Mouse (Mus musculus): ENCODE data around the gene Grwd1. TPM values are rescaled to one million over a fixed set of nuclear protein-coding genes. Genes with fewer than 3 reads are reported as not detected.

The Grwd1 gene
- polyA plus RNA-seq, 1 experiment from 2014 or later = 62.7 TPM

DNA sequence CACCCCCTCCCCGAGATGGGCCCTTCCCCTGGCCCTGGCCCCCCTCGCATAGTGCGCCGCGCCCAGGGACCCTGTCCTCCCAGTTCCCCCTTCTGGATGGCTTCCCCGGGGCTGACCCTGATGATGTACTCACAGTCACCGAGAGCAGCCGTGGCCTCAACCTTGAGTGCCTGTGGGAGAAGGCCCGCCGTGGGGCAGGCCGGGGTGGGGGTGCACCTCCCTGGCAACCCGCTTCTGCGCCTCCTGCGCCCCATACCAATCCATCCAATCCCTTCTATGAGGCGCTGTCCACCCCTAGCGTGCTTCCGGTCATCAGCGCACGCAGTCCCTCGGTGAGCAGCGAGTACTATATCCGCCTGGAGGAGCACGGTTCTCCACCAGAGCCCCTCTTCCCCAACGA lies 37.5 kb downstream of the Grwd1 start:
- Histone ChIP-seq H3K27me3 (ENCODE audit: control insufficient read depth, insufficient read depth, low read length) (peaks cover 8% of the 10 kb centered on the region; the same call in 1 of the 2 replicates), H3K27ac (ENCODE audit: low read length) (no peak overlapping the region), H3K4me1 (ENCODE audit: control insufficient read depth, insufficient read depth, low read length) (peaks cover 8% of the 10 kb centered on the region; the same call in 1 of the 2 replicates), H3K4me3 (ENCODE audit: low read depth, low read length) (no peak overlapping the region), H3K4me2 (replicated peaks; ENCODE audit: low read depth, low read length) (no peak overlapping the region), H3K9me3 (ENCODE audit: control insufficient read depth, low read depth, low read length) (no peaks in the 10 kb centered on the region), H3K9ac (replicated peaks; ENCODE audit: low read depth, low read length) (no peak overlapping the region), H3K36me3 (ENCODE audit: control insufficient read depth, insufficient read depth, low read length) (peaks cover 12% of the 10 kb centered on the region)
- WGBS = 90% methylated on average over 24 of the region's 24 CpGs
- ATAC-seq (ENCODE audit: insufficient number of reproducible peaks, insufficient read depth, low FRiP score, low read depth) = no peak

DNA sequence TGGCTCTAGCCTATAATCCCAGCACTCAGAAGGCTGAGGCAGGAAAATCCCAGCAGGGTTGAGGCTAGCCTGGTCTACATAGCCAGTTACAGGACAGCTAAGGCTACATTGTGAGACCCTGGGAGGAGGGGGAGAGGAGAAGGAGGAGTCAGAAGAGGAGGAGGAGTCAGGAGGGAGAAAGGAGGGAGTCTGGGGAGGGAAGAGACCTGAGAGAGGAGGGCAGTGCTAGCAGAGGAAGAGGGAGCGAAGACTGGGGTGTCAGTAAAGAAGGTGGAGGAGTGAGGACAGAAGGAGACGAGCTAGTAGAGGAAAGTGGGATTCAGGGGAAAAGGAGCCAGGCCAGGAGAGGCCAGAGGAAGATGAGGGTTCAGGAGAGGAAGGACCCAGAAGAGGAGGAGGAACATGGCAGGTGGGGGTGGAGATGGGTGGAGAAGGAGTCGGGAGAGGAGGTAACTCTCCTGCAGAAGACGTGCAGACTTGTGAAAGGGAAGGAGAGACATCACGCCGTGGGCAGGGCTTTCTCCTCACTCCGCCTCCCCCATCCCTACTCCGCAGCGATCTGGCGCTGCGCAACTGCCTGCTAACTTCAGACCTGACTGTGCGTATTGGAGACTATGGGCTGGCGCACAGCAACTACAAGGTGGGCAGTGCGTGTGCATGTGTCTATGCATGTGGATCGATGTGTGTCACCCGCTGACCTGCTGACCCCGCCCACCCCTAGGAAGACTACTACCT lies 38.8 kb downstream of the Grwd1 start:
- H3K4me2 ChIP-seq (replicated peaks; ENCODE audit: low read depth, low read length) = no peak overlapping the region
- no peak overlapping the region for H3K9ac ChIP-seq (replicated peaks; ENCODE audit: low read depth, low read length)
- H3K4me3 ChIP-seq (ENCODE audit: low read depth, low read length) = no peak overlapping the region
- WGBS = 73% methylated on average over 17 of the region's 17 CpGs
- ATAC-seq (ENCODE audit: insufficient number of reproducible peaks, insufficient read depth, low FRiP score, low read depth) = no peak
- no peaks in the 10 kb centered on the region for H3K9me3 ChIP-seq (ENCODE audit: control insufficient read depth, low read depth, low read length)
- no peaks in the 10 kb centered on the region; the same call in 1 of the 2 replicates for H3K27me3 ChIP-seq (ENCODE audit: control insufficient read depth, insufficient read depth, low read length)
- no peak overlapping the region for H3K27ac ChIP-seq (ENCODE audit: low read length)
- H3K36me3 ChIP-seq (ENCODE audit: control insufficient read depth, insufficient read depth, low read length) = peaks cover 12% of the 10 kb centered on the region
- H3K4me1 ChIP-seq (ENCODE audit: control insufficient read depth, insufficient read depth, low read length) = no peaks in the 10 kb centered on the region

DNA sequence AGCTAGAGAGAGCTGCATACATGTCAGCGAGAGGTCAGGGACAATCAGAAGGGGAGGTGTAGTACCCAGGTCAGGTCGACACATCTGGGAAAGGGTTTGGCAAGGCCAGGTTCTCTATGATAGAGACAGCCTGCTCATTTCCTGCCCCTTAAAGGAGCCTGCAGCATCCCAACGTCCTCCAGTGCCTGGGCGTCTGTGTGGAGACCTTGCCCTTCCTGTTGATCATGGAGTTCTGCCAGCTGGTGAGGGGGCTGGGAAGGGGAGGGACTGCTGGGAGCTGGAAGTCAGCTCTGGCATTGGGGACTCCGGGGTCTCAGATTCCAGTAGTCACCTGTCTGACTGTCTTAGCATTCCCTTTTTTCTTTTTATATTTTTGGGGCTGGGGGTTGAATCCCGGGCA lies 40.0 kb downstream of the Grwd1 start:
- ATAC-seq (ENCODE audit: insufficient number of reproducible peaks, insufficient read depth, low FRiP score, low read depth) = no peak
- H3K4me1 ChIP-seq (ENCODE audit: control insufficient read depth, insufficient read depth, low read length) = peaks cover 12% of the 10 kb centered on the region; the same call in 1 of the 2 replicates
- H3K27ac ChIP-seq (ENCODE audit: low read length) = no peak overlapping the region
- no peak overlapping the region for H3K9ac ChIP-seq (replicated peaks; ENCODE audit: low read depth, low read length)
- H3K4me2 ChIP-seq (replicated peaks; ENCODE audit: low read depth, low read length) = no peak overlapping the region
- H3K27me3 ChIP-seq (ENCODE audit: control insufficient read depth, insufficient read depth, low read length) = no peaks in the 10 kb centered on the region
- 68% methylated on average over 6 of the region's 6 CpGs for WGBS
- H3K4me3 ChIP-seq (ENCODE audit: low read depth, low read length) = no peak overlapping the region
- H3K9me3 ChIP-seq (ENCODE audit: control insufficient read depth, low read depth, low read length) = no peaks in the 10 kb centered on the region
- peaks cover 12% of the 10 kb centered on the region for H3K36me3 ChIP-seq (ENCODE audit: control insufficient read depth, insufficient read depth, low read length)

DNA sequence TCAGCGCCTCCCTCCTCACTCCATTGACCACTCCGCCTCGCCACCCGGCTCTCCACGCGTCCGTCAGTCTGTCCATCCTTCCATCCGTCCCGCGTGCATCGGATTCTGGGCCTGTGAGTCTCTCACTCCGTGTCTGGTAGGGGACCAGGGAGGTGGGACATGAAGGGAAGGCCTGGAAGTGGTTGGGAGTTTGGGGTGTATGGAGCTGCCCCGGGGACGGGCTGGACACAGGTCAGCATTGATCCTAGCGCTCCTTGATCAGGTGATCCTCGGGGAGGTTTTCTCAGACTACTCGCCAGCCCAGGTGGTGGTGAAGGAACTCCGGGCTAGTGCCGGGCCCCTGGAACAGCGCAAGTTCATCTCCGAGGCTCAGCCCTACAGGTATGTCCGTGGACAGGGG lies 43.1 kb downstream of the Grwd1 start:
- Histone ChIP-seq H3K9ac (replicated peaks; ENCODE audit: low read depth, low read length) (no peak overlapping the region), H3K27ac (ENCODE audit: low read length) (no peak overlapping the region), H3K4me1 (ENCODE audit: control insufficient read depth, insufficient read depth, low read length) (peaks cover 24% of the 10 kb centered on the region), H3K4me2 (replicated peaks; ENCODE audit: low read depth, low read length) (no peak overlapping the region), H3K27me3 (ENCODE audit: control insufficient read depth, insufficient read depth, low read length) (no peaks in the 10 kb centered on the region), H3K36me3 (ENCODE audit: control insufficient read depth, insufficient read depth, low read length) (peaks cover 12% of the 10 kb centered on the region), H3K4me3 (ENCODE audit: low read depth, low read length) (no peak overlapping the region), H3K9me3 (ENCODE audit: control insufficient read depth, low read depth, low read length) (no peaks in the 10 kb centered on the region)
- 79% methylated on average over 22 of the region's 22 CpGs for WGBS
- ATAC-seq (ENCODE audit: insufficient number of reproducible peaks, insufficient read depth, low FRiP score, low read depth) = no peak

DNA sequence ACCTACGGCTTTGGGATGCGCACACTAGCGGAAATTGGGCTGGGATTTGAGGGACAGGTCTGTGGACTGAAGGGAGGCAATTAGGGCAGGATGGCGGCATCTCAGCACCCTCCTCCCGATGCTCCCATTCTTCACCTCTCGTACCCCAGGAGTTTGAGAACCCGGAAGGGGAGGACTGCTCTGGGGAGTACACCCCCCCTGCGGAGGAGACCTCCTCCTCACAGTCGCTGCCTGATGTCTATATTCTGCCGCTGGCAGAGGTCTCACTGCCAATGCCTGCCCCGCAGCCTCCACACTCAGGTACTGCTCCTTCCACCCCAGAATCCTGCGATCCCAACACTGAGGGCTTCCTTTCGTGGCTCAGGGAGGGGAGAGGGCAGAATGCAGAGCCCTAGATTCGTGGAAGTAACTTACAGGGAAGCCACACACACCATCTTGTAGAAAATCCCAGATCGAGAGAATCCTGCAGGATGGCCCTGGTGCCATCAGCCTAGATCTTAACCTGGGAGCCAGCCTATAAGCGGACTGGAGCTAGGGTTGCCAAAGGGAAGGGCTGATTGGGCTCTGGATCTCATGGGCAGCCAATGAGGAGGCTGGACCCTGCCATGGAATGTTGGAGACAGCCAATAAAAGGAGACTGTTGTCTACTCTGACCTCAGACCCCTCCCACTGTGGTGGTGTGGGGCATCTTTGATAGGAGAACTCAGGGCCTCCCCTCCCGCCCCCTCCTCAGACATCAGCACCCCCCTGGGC lies 43.9 kb downstream of the Grwd1 start:
- WGBS = 8% methylated on average over 17 of the region's 17 CpGs
- Histone ChIP-seq H3K27me3 (ENCODE audit: control insufficient read depth, insufficient read depth, low read length) (no peaks in the 10 kb centered on the region), H3K4me1 (ENCODE audit: control insufficient read depth, insufficient read depth, low read length) (peaks cover 24% of the 10 kb centered on the region), H3K9me3 (ENCODE audit: control insufficient read depth, low read depth, low read length) (no peaks in the 10 kb centered on the region), H3K36me3 (ENCODE audit: control insufficient read depth, insufficient read depth, low read length) (peaks cover 12% of the 10 kb centered on the region), H3K27ac (ENCODE audit: low read length) (no peak overlapping the region), H3K9ac (replicated peaks; ENCODE audit: low read depth, low read length) (no peak overlapping the region), H3K4me2 (replicated peaks; ENCODE audit: low read depth, low read length) (peak overlapping the region; percentile 84), H3K4me3 (ENCODE audit: low read depth, low read length) (peak overlapping the region; percentile 56)
- ATAC-seq (ENCODE audit: insufficient number of reproducible peaks, insufficient read depth, low FRiP score, low read depth) = 0 out of 2 replicates have a peak, but pooled peaks have one; percentile 8

DNA sequence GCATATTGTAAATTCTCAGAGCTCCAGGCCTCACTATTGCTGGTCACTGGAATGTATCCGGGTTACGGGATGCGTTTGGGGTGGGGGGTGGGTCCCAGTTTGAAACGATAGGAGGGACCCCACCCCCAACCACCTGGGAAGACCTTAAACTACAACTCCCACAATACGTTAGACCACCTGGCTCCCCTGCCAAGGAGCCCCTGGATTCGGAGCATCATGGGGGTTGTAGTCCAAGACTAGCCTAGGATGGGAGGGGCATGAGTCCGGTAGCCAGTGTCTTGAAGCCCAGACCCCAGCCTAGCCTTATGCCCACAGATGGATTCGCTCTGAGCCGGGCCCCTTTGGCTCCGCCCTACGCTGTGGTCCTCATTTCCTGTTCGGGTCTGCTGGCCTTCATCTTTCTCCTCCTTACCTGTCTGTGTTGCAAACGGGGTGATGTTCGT lies 44.6 kb downstream of the Grwd1 start:
- WGBS = 3% methylated on average over 14 of the region's 14 CpGs
- Histone ChIP-seq H3K4me1 (ENCODE audit: control insufficient read depth, insufficient read depth, low read length) (peaks cover 24% of the 10 kb centered on the region), H3K36me3 (ENCODE audit: control insufficient read depth, insufficient read depth, low read length) (peaks cover 12% of the 10 kb centered on the region), H3K27me3 (ENCODE audit: control insufficient read depth, insufficient read depth, low read length) (no peaks in the 10 kb centered on the region), H3K27ac (ENCODE audit: low read length) (no peak overlapping the region), H3K9me3 (ENCODE audit: control insufficient read depth, low read depth, low read length) (no peaks in the 10 kb centered on the region), H3K4me2 (replicated peaks; ENCODE audit: low read depth, low read length) (peak overlapping the region; percentile 84), H3K9ac (replicated peaks; ENCODE audit: low read depth, low read length) (peak overlapping the region; percentile 34; the same call in 1 of the 2 replicates), H3K4me3 (ENCODE audit: low read depth, low read length) (peak overlapping the region; percentile 56)
- ATAC-seq (ENCODE audit: insufficient number of reproducible peaks, insufficient read depth, low FRiP score, low read depth) = peak; percentile 40; the same call in 1 of the 2 replicates

DNA sequence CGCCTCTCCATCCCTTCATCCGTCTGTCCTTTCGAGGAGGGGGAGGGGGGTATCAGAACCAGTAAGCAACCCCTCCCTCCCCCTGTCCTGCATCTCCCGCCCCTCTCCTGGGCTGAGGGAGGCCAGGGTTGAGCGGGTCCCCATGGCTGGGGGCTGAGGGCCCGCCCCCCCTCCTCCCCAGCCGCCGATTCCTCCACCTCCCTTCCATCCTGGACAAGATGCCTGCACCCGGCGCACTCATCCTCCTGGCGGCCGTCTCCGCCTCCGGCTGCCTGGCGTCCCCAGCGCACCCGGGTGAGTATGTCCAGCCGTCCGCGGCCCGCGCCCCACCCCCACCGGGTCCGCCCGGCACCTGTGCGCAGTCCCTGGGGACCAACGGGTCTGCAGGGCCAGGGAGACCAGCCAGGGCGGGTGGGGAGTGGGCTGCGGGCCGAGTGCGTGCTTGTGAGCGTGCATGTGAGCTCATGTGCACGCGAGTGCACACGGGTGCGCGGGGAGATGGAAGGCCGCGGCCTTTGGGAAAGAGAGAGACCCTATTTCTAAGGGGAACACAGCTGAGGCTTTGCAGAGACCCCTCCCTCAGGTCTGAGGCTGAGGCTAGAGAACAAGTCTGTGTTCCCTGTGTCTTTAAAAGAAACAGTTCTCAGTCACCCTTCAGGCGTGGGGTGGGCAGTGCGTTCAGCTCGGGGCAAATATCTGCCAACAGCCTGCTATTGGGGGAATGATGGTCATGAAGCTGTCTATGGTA lies 45.2 kb downstream of the Grwd1 start:
- Histone ChIP-seq H3K4me2 (replicated peaks; ENCODE audit: low read depth, low read length) (peak overlapping the region; percentile 84), H3K9ac (replicated peaks; ENCODE audit: low read depth, low read length) (peak overlapping the region; percentile 34; the same call in 1 of the 2 replicates), H3K4me1 (ENCODE audit: control insufficient read depth, insufficient read depth, low read length) (peaks cover 24% of the 10 kb centered on the region), H3K4me3 (ENCODE audit: low read depth, low read length) (peak overlapping the region; percentile 56), H3K27ac (ENCODE audit: low read length) (no peak overlapping the region), H3K9me3 (ENCODE audit: control insufficient read depth, low read depth, low read length) (no peaks in the 10 kb centered on the region), H3K27me3 (ENCODE audit: control insufficient read depth, insufficient read depth, low read length) (no peaks in the 10 kb centered on the region), H3K36me3 (ENCODE audit: control insufficient read depth, insufficient read depth, low read length) (peaks cover 12% of the 10 kb centered on the region)
- ATAC-seq (ENCODE audit: insufficient number of reproducible peaks, insufficient read depth, low FRiP score, low read depth) = peak; percentile 21; the same call in 1 of the 2 replicates
- WGBS = under 1% methylated on average over 40 of the region's 42 CpGs

All from stomach, embryonic 14.5 days (tissue).